Mouse (Mus musculus) ovary, postnatal 36 days (tissue): Measurements from ENCODE around the gene Ip6k2.
A peak's percentile ranks its signal among the peaks of the same experiment; 100 is the strongest.

Experiments used
- DNase-seq: peaks from one replicate; pipeline ENCODE4 v3.0.0; 2022; ENCODE audit warnings: low spot score, mixed read lengths

The Ip6k2 gene

GRCm38 (mm10) chr9:108820077-108820476 lies 36.5 kb downstream of the Ip6k2 start:
- DNase-seq = no peak

- DNase-seq = no peak
These were observed 40.6 kb downstream of the Ip6k2 start for GRCm38 (mm10) chr9:108824144-108824685.

GRCm38 (mm10) chr9:108824755-108825413 lies 41.3 kb downstream of the Ip6k2 start:
- DNase-seq = no peak

GRCm38 (mm10) chr9:108825820-108826699 lies 42.5 kb downstream of the Ip6k2 start, which contains the start of gene Celsr3:
Gene Celsr3, plus strand, starts transcription at chr9:108826320.
- peak; percentile 69 for DNase-seq

GRCm38 (mm10) chr9:108826700-108827340 lies 43.2 kb downstream of the Ip6k2 start:
- peak; percentile 80 for DNase-seq

GRCm38 (mm10) chr9:108827454-108827853 lies 43.9 kb downstream of the Ip6k2 start:
- DNase-seq = no peak

GRCm38 (mm10) chr9:108827906-108828305 lies 44.3 kb downstream of the Ip6k2 start:
- no peak for DNase-seq

GRCm38 (mm10) chr9:108831637-108832036 lies 48.0 kb downstream of the Ip6k2 start:
- DNase-seq = no peak

GRCm38 (mm10) chr9:108832390-108833108 lies 49.0 kb downstream of the Ip6k2 start:
- peak; percentile 89 for DNase-seq

GRCm38 (mm10) chr9:108842989-108843388 lies 59.4 kb downstream of the Ip6k2 start:
- peak; percentile 31 for DNase-seq

GRCm38 (mm10) chr9:108845390-108845789 lies 61.8 kb downstream of the Ip6k2 start:
- no peak for DNase-seq

- DNase-seq = no peak
These were observed 63.8 kb downstream of the Ip6k2 start for GRCm38 (mm10) chr9:108847374-108847773.

GRCm38 (mm10) chr9:108848419-108848818 lies 64.8 kb downstream of the Ip6k2 start:
- DNase-seq = no peak

GRCm38 (mm10) chr9:108852976-108853375 lies 69.4 kb downstream of the Ip6k2 start, which contains the start of gene Slc26a6:
Gene Slc26a6, plus strand, starts transcription at chr9:108853283.
- no peak for DNase-seq

- peak; percentile 89 for DNase-seq
These were observed 70.1 kb downstream of the Ip6k2 start for GRCm38 (mm10) chr9:108853635-108854240.

GRCm38 (mm10) chr9:108854241-108854696 lies 70.7 kb downstream of the Ip6k2 start:
- peak; percentile 87 for DNase-seq

- no peak for DNase-seq
These were observed 71.7 kb downstream of the Ip6k2 start for GRCm38 (mm10) chr9:108855335-108855734.
